Mouse (Mus musculus) heart, embryonic 14.5 days (tissue): ENCODE measurements around the gene Ankrd35. TPM values are rescaled to one million over a fixed set of nuclear protein-coding genes. Genes with fewer than 3 reads are reported as not detected.
A peak's percentile ranks its signal among the peaks of the same experiment; 100 is the strongest.

Experiments
- ATAC-seq: fragments of 200-750 bp; cut with Nextera tagmentation; 2 replicates; pipeline ENCODE4 v1.8.0; 2017; ENCODE audit warnings: low read depth, moderate TSS enrichment; ENCODE audit not compliant: insufficient number of reproducible peaks, insufficient read depth, low FRiP score
- H3K27ac ChIP-seq, 2 experiments: fragments of 200-500 bp in 1 of 2; fragments of 300-500 bp in 1 of 2; sonication (generic) in 1 of 2; replicated peaks in 1 of 2; 2 replicates each; pipeline ENCODE4 v1.5.1; 2012 to 2014; ENCODE audit warnings: low read depth in 2 of 2, low read length in 2 of 2, control low read depth in 1 of 2, mild to moderate bottlenecking in 1 of 2, mixed read lengths in 1 of 2; ENCODE audit not compliant: control insufficient read depth in 1 of 2, insufficient read depth in 1 of 2
- H3K27me3 ChIP-seq: fragments of 300-500 bp; sonication (generic); 2 replicates; pipeline ENCODE4 v1.6.1; 2014; ENCODE audit warnings: mild to moderate bottlenecking, low read length, control low read depth; ENCODE audit not compliant: control insufficient read depth, insufficient read depth
- H3K36me3 ChIP-seq: fragments of 300-500 bp; sonication (generic); 2 replicates; pipeline ENCODE4 v1.6.1; 2014; ENCODE audit warnings: mild to moderate bottlenecking, control low read depth, low read length, mixed read lengths; ENCODE audit not compliant: control insufficient read depth, insufficient read depth
- H3K4me1 ChIP-seq, 2 experiments: fragments of 200-500 bp in 1 of 2; fragments of 300-500 bp in 1 of 2; sonication (generic) in 1 of 2; 2 replicates each; pipeline ENCODE4 v1.6.1; 2012 to 2014; ENCODE audit warnings: low read length in 2 of 2, control low read depth in 1 of 2, mixed read lengths in 1 of 2; ENCODE audit not compliant: control insufficient read depth in 2 of 2, insufficient read depth in 2 of 2
- H3K4me2 ChIP-seq: fragments of 300-500 bp; sonication (generic); 2 replicates; pipeline ENCODE4 v1.6.1; 2014; ENCODE audit warnings: mild to moderate bottlenecking, low read length
- H3K4me3 ChIP-seq, 2 experiments: fragments of 200-500 bp in 1 of 2; fragments of 300-500 bp in 1 of 2; sonication (generic) in 1 of 2; 2 replicates each; pipeline ENCODE4 v1.5.1; 2012 to 2014; ENCODE audit warnings: low read length in 2 of 2, mild to moderate bottlenecking in 2 of 2, control low read depth in 1 of 2, low read depth in 1 of 2, moderate library complexity in 1 of 2; ENCODE audit not compliant: control insufficient read depth in 1 of 2, insufficient read depth in 1 of 2
- H3K9ac ChIP-seq: fragments of 300-500 bp; sonication (generic); 2 replicates; pipeline ENCODE4 v1.6.1; 2014; ENCODE audit warnings: mild to moderate bottlenecking, low read length
- H3K9me3 ChIP-seq: fragments of 300-500 bp; sonication (generic); 2 replicates; pipeline ENCODE4 v1.6.1; 2016; ENCODE audit warnings: low read length, control low read depth; ENCODE audit not compliant: control insufficient read depth
- WGBS: fragments of 180-500 bp; shearing (Covaris S2); extraction: QIAGEN DNeasy Blood & Tissue Kit; methylation state at CpG from one replicate; pipeline ENCODE4 v1.1.7; 2014; 5-methylcytosine and 5-hydroxymethylcytosine counted together
- polyA plus RNA-seq: library from polyadenylated mRNA; unstranded; fragments of >200 nt; fragmentation: Nextera tagmentation; extraction: Ambion mirVana; gene quantifications from 2 replicates; pipeline ENCODE4 v1.2.1, GENCODE M21; 2014

Ankrd35 gene
- polyA plus RNA-seq, 1 experiment from 2014 or later: 0.23 TPM

- H3K9ac ChIP-seq: peak overlapping the region; percentile 93
- peak overlapping the region; percentile 74 to 88 for H3K27ac ChIP-seq
- H3K4me2 ChIP-seq: peak overlapping the region; percentile 79
- ATAC-seq: peak; percentile 16; the same call in 1 of the 2 replicates
- under 1% methylated on average over 41 of the region's 42 CpGs for WGBS
- H3K4me1 ChIP-seq: peaks cover 5 to 40% of the 10 kb centered on the region in 2 experiments
- H3K9me3 ChIP-seq: no peaks in the 10 kb centered on the region
- peak overlapping the region; percentile 89 to 96 for H3K4me3 ChIP-seq
- H3K27me3 ChIP-seq: no peaks in the 10 kb centered on the region
- H3K36me3 ChIP-seq: peaks cover 12% of the 10 kb centered on the region
Observed at GRCm38 (mm10) chr3:96727828-96728633, 58.1 kb downstream of the Ankrd35 start.

DNA sequence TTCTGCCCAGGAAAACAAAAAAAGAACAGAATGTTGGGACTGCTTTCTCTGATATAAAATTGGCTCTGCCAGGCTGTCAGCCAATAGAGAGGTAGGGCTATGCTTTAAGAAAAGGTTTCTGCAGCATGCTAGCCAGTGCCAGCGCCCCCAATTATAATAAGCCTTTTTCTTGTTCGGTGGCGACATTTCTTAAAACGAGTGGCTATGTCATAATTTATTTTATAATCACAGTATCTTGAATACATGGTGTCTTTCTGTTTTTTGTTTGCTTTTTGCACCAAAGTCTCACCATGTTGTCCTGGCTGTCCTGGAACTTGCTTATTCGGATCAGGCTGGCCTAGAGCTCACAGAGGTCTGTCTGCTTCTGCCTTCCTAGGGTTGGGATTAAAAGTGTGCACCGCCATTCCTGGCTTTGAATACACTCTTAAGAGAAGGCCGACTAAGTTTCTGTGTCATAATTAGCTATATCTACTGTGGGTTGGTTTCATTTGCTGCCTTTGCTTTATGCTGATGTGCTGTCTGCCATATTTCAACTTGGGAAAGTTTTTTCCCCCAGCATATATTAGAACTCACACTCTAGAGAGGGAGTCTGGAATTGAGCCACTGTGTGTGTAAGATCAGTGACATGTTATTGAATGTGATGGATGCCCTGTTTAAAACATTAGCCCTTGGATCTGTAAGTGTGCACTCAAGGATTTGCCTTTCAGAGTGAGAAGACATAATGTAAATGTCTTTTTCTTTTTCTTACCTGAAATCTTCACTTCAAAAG lies 58.9 kb downstream of the Ankrd35 start:
- peak overlapping the region; percentile 74 to 88; a peak in 3 of 4 replicates for H3K27ac ChIP-seq
- WGBS: 49% methylated on average over 7 of the region's 7 CpGs
- ATAC-seq: no peak

GRCm38 (mm10) chr3:96729403-96729784 lies 59.5 kb downstream of the Ankrd35 start:
- H3K27ac ChIP-seq: no peak overlapping the region
- H3K4me2 ChIP-seq: peak overlapping the region; percentile 79
- H3K9ac ChIP-seq: peak overlapping the region; percentile 93; the same call in 1 of the 2 replicates
- H3K4me3 ChIP-seq: peak overlapping the region in 1 of 2 experiments; percentile 96; a peak in 1 of 4 replicates
- H3K36me3 ChIP-seq: no peaks in the 10 kb centered on the region
- H3K9me3 ChIP-seq: no peaks in the 10 kb centered on the region
- H3K4me1 ChIP-seq: peaks cover 5 to 43% of the 10 kb centered on the region in 2 experiments
- no peak for ATAC-seq
- no peaks in the 10 kb centered on the region for H3K27me3 ChIP-seq
- 43% methylated on average over 3 of the region's 3 CpGs for WGBS

More for the DNA sequence above, 58.9 kb downstream of the Ankrd35 start:
- Histone ChIP-seq H3K36me3 (peaks cover 4% of the 10 kb centered on the region), H3K4me3 (peak overlapping the region; percentile 89 to 96; a peak in 3 of 4 replicates), H3K9ac (peak overlapping the region; percentile 93), H3K4me1 (peaks cover 5 to 40% of the 10 kb centered on the region in 2 experiments), H3K9me3 (no peaks in the 10 kb centered on the region), H3K4me2 (peak overlapping the region; percentile 79), H3K27me3 (no peaks in the 10 kb centered on the region)

- H3K9ac ChIP-seq: no peak overlapping the region
- H3K4me3 ChIP-seq: no peak overlapping the region
- H3K9me3 ChIP-seq: no peaks in the 10 kb centered on the region
- no peaks in the 10 kb centered on the region for H3K36me3 ChIP-seq
- H3K4me1 ChIP-seq: peaks cover 5 to 45% of the 10 kb centered on the region in 2 experiments
- 48% methylated on average over 5 of the region's 5 CpGs for WGBS
- ATAC-seq: no peak
- H3K4me2 ChIP-seq: 0 out of 2 replicates have a peak overlapping the region, but pooled peaks have one; percentile 11
- H3K27me3 ChIP-seq: no peaks in the 10 kb centered on the region
- H3K27ac ChIP-seq: no peak overlapping the region
Observed at GRCm38 (mm10) chr3:96730785-96731184, 60.9 kb downstream of the Ankrd35 start.

- no peaks in the 10 kb centered on the region for H3K36me3 ChIP-seq
- ATAC-seq: no peak; the same call in 1 of the 2 replicates
- H3K9ac ChIP-seq: no peak overlapping the region
- no peak overlapping the region for H3K4me3 ChIP-seq
- H3K27ac ChIP-seq: no peak overlapping the region
- no peaks in the 10 kb centered on the region for H3K9me3 ChIP-seq
- H3K4me1 ChIP-seq: peaks cover 3 to 38% of the 10 kb centered on the region in 2 experiments
- no peak overlapping the region for H3K4me2 ChIP-seq
- H3K27me3 ChIP-seq: no peaks in the 10 kb centered on the region
- WGBS: 77% methylated on average over 1 of the region's 1 CpGs
Observed at GRCm38 (mm10) chr3:96733984-96734383, 64.1 kb downstream of the Ankrd35 start.

DNA sequence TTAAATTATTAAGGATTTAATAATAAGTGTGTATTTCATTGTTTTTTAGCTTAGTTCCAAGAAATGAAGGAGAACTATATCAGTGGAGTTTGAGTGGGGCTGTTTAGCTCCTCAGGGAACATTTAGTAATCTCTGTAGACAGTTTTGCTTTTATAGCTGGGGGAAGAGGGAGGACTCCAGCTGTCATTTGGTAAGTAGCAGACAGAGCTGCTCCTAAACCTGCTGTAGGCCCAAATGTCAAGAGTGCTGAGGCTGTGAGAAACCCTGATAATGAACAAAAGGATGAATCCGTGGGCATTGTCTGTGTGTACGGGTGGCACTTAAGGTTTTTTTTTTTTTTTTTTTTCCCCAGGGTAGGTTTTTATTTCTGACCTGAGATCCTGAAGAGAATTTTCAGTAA lies 65.3 kb downstream of the Ankrd35 start:
- Histone ChIP-seq H3K4me1 (peaks cover 3 to 27% of the 10 kb centered on the region in 2 experiments), H3K4me2 (no peak overlapping the region), H3K27ac (no peak overlapping the region), H3K27me3 (no peaks in the 10 kb centered on the region), H3K9me3 (no peaks in the 10 kb centered on the region), H3K4me3 (no peak overlapping the region), H3K9ac (no peak overlapping the region), H3K36me3 (no peaks in the 10 kb centered on the region)
- ATAC-seq: no peak
- 86% methylated on average over 2 of the region's 2 CpGs for WGBS

DNA sequence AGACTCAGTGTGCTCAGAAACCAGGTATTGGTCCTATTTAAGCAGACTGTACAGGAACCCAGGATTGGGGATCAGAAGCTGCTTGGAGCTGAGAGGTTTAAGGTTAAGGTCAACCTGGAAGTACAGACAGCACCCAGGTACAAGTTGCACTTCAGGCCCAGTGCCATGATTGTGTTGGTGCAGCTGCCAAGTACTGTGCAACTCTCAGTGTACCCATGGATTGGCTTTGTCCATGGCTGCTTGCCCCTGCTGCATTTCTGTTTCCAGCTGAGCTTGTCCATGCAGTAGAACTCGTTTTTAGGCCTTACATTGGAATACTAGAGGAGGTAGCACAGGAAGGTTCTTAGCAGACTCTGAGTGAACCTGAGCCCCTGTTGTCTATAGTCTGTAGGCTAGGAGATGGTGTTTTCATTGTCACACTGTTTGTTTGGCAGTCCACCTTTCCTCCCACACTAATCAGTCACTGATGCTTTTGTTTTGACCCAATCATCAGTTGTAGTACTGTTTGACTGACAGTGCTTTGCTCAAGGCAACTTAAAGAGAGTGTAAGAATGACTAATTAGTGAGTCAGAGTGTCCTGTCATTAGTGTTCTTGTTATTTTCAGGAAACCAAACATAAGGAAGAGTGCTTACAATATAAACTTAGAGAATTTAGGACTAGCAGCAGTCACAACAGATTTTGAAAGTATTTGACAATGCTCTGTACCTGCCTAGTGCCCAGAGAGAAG lies 67.2 kb downstream of the Ankrd35 start:
- no peaks in the 10 kb centered on the region for H3K9me3 ChIP-seq
- no peaks in the 10 kb centered on the region for H3K27me3 ChIP-seq
- H3K4me1 ChIP-seq: peaks cover 0 to 12% of the 10 kb centered on the region in 2 experiments; a peak in 3 of 4 replicates
- no peak for ATAC-seq
- WGBS: 39% methylated on average over 1 of the region's 1 CpGs
- no peaks in the 10 kb centered on the region for H3K36me3 ChIP-seq
- H3K4me2 ChIP-seq: no peak overlapping the region
- H3K4me3 ChIP-seq: no peak overlapping the region
- H3K27ac ChIP-seq: no peak overlapping the region
- no peak overlapping the region for H3K9ac ChIP-seq
